Mouse (Mus musculus): Measurements from ENCODE around the gene Qrich1. TPM values are rescaled to one million over a fixed set of nuclear protein-coding genes. Genes with fewer than 3 reads are reported as not detected.

Qrich1 gene
- polyA plus RNA-seq, 1 experiment, result 76.3 TPM

- TF ChIP-seq CTCF (conservative IDR thresholded peaks at IDR 0.05; ENCODE audit: insufficient read depth, insufficient read length, low read depth, low read length), result no peak
- no peak for TF ChIP-seq POLR2A (IDR thresholded peaks at IDR 0.05; ENCODE audit: low read depth, low read length)
- peaks cover 8% of the 10 kb centered on the region; the same call in 1 of the 2 replicates for H3K4me1 ChIP-seq (ENCODE audit: control insufficient read depth, insufficient read depth, low read length)
- no peaks in the 10 kb centered on the region for H3K27me3 ChIP-seq (replicated peaks; ENCODE audit: control insufficient read depth, insufficient read depth, low read length)
- WGBS, result 87% methylated on average over 7 of the region's 7 CpGs
- 0 out of 2 replicates have a peak, but pooled peaks cover 3% of the 10 kb centered on the region for H3K36me3 ChIP-seq (ENCODE audit: control insufficient read depth, insufficient read depth, low read length)
- no peak for DNase-seq
- no peak overlapping the region for H3K4me3 ChIP-seq (ENCODE audit: insufficient read depth, low read depth, low read length)
- H3K27ac ChIP-seq (ENCODE audit: insufficient read depth, low read depth, low read length), result no peak overlapping the region
Observed at GRCm38 (mm10) chr9:108508776-108509175, 7.8 kb upstream of the Qrich1 start.

GRCm38 (mm10) chr9:108517253-108517930 lies 786 bp downstream of the Qrich1 start:
- DNase-seq, result peak; percentile 87
- Histone ChIP-seq H3K27me3 (replicated peaks; ENCODE audit: control insufficient read depth, insufficient read depth, low read length) (no peaks in the 10 kb centered on the region), H3K36me3 (ENCODE audit: control insufficient read depth, insufficient read depth, low read length) (0 out of 2 replicates have a peak, but pooled peaks cover 3% of the 10 kb centered on the region), H3K4me3 (ENCODE audit: insufficient read depth, low read depth, low read length) (peak overlapping the region; percentile 78), H3K27ac (ENCODE audit: insufficient read depth, low read depth, low read length) (peak overlapping the region; percentile 95), H3K4me1 (ENCODE audit: control insufficient read depth, insufficient read depth, low read length) (peaks cover 8% of the 10 kb centered on the region; the same call in 1 of the 2 replicates)
- TF ChIP-seq CTCF (conservative IDR thresholded peaks at IDR 0.05; ENCODE audit: insufficient read depth, insufficient read length, low read depth, low read length) (no peak), POLR2A (IDR thresholded peaks at IDR 0.05; ENCODE audit: low read depth, low read length) (no peak)
- 1% methylated on average over 84 of the region's 95 CpGs for WGBS

GRCm38 (mm10) chr9:108517931-108518332 lies 1.3 kb downstream of the Qrich1 start:
- H3K4me1 ChIP-seq (ENCODE audit: control insufficient read depth, insufficient read depth, low read length), result peaks cover 8% of the 10 kb centered on the region; the same call in 1 of the 2 replicates
- WGBS, result 0% methylated on average over 13 of the region's 13 CpGs

GRCm38 (mm10) chr9:108521604-108522003 lies 5.0 kb downstream of the Qrich1 start:
- Histone ChIP-seq H3K36me3 (ENCODE audit: control insufficient read depth, insufficient read depth, low read length) (no peaks in the 10 kb centered on the region), H3K27me3 (replicated peaks; ENCODE audit: control insufficient read depth, insufficient read depth, low read length) (no peaks in the 10 kb centered on the region), H3K4me3 (ENCODE audit: insufficient read depth, low read depth, low read length) (no peak overlapping the region), H3K4me1 (ENCODE audit: control insufficient read depth, insufficient read depth, low read length) (0 out of 2 replicates have a peak, but pooled peaks cover 3% of the 10 kb centered on the region), H3K27ac (ENCODE audit: insufficient read depth, low read depth, low read length) (no peak overlapping the region)
- no peak for TF ChIP-seq POLR2A (IDR thresholded peaks at IDR 0.05; ENCODE audit: low read depth, low read length)
- no peak for TF ChIP-seq CTCF (conservative IDR thresholded peaks at IDR 0.05; ENCODE audit: insufficient read depth, insufficient read length, low read depth, low read length)
- 49% methylated on average over 2 of the region's 2 CpGs for WGBS
- no peak for DNase-seq

More at GRCm38 (mm10) chr9:108517931-108518332, 1.3 kb downstream of the Qrich1 start:
- peak overlapping the region; percentile 78 for H3K4me3 ChIP-seq (ENCODE audit: insufficient read depth, low read depth, low read length)
- 0 out of 2 replicates have a peak, but pooled peaks cover 3% of the 10 kb centered on the region for H3K36me3 ChIP-seq (ENCODE audit: control insufficient read depth, insufficient read depth, low read length)
- H3K27ac ChIP-seq (ENCODE audit: insufficient read depth, low read depth, low read length), result peak overlapping the region; percentile 95
- no peak for DNase-seq
- TF ChIP-seq CTCF (conservative IDR thresholded peaks at IDR 0.05; ENCODE audit: insufficient read depth, insufficient read length, low read depth, low read length) (no peak), POLR2A (IDR thresholded peaks at IDR 0.05; ENCODE audit: low read depth, low read length) (no peak)
- no peaks in the 10 kb centered on the region for H3K27me3 ChIP-seq (replicated peaks; ENCODE audit: control insufficient read depth, insufficient read depth, low read length)

GRCm38 (mm10) chr9:108523341-108523740 lies 6.7 kb downstream of the Qrich1 start:
- Histone ChIP-seq H3K27ac (ENCODE audit: insufficient read depth, low read depth, low read length) (no peak overlapping the region), H3K36me3 (ENCODE audit: control insufficient read depth, insufficient read depth, low read length) (no peaks in the 10 kb centered on the region), H3K4me3 (ENCODE audit: insufficient read depth, low read depth, low read length) (no peak overlapping the region), H3K27me3 (replicated peaks; ENCODE audit: control insufficient read depth, insufficient read depth, low read length) (no peaks in the 10 kb centered on the region), H3K4me1 (ENCODE audit: control insufficient read depth, insufficient read depth, low read length) (0 out of 2 replicates have a peak, but pooled peaks cover 3% of the 10 kb centered on the region)
- no peak for DNase-seq
- 94% methylated on average over 4 of the region's 4 CpGs for WGBS
- TF ChIP-seq POLR2A (IDR thresholded peaks at IDR 0.05; ENCODE audit: low read depth, low read length), result no peak
- no peak for TF ChIP-seq CTCF (conservative IDR thresholded peaks at IDR 0.05; ENCODE audit: insufficient read depth, insufficient read length, low read depth, low read length)

DNA sequence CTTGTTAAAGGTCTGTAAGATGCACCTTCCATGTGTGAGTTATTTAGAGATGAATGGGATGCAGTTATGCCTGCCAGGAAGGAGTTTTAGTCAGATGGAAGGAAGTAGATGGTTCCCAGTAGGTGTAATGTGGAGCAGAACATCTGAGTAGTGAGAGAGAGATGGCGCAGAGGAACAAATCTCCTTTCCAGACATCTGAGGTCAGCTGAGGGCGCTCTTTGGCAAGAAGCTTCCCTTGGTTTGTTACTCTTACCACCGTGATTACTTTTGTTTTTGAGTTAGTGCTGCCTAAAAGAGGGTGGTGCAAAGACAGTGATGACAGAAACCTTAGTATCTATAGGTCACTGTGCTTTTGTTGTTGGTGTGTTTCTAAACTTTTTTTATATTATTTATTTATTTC lies 8.8 kb downstream of the Qrich1 start:
- no peak overlapping the region for H3K4me3 ChIP-seq (ENCODE audit: insufficient read depth, low read depth, low read length)
- WGBS, result 56% methylated on average over 3 of the region's 3 CpGs
- H3K36me3 ChIP-seq (ENCODE audit: control insufficient read depth, insufficient read depth, low read length), result peaks cover 3% of the 10 kb centered on the region; the same call in 1 of the 2 replicates
- no peaks in the 10 kb centered on the region for H3K27me3 ChIP-seq (replicated peaks; ENCODE audit: control insufficient read depth, insufficient read depth, low read length)
- H3K27ac ChIP-seq (ENCODE audit: insufficient read depth, low read depth, low read length), result no peak overlapping the region
- no peaks in the 10 kb centered on the region for H3K4me1 ChIP-seq (ENCODE audit: control insufficient read depth, insufficient read depth, low read length)
- no peak for DNase-seq
- no peak for TF ChIP-seq POLR2A (IDR thresholded peaks at IDR 0.05; ENCODE audit: low read depth, low read length)
- no peak for TF ChIP-seq CTCF (conservative IDR thresholded peaks at IDR 0.05; ENCODE audit: insufficient read depth, insufficient read length, low read depth, low read length)

- TF ChIP-seq CTCF (conservative IDR thresholded peaks at IDR 0.05; ENCODE audit: insufficient read depth, insufficient read length, low read depth, low read length), result no peak
- TF ChIP-seq POLR2A (IDR thresholded peaks at IDR 0.05; ENCODE audit: low read depth, low read length), result no peak
Observed at GRCm38 (mm10) chr9:108530954-108531353, 14.3 kb downstream of the Qrich1 start.

More at GRCm38 (mm10) chr9:108530954-108531353, 14.3 kb downstream of the Qrich1 start:
- Histone ChIP-seq H3K27ac (ENCODE audit: insufficient read depth, low read depth, low read length) (no peak overlapping the region), H3K4me1 (ENCODE audit: control insufficient read depth, insufficient read depth, low read length) (no peaks in the 10 kb centered on the region), H3K4me3 (ENCODE audit: insufficient read depth, low read depth, low read length) (no peak overlapping the region), H3K36me3 (ENCODE audit: control insufficient read depth, insufficient read depth, low read length) (peaks cover 4% of the 10 kb centered on the region), H3K27me3 (replicated peaks; ENCODE audit: control insufficient read depth, insufficient read depth, low read length) (no peaks in the 10 kb centered on the region)
- 78% methylated on average over 1 of the region's 1 CpGs for WGBS
- no peak for DNase-seq
